In genomic region chr5:114555424-114555823, GRCm38 (mm10) we compare ENCODE assay signal across 19 mouse cellular contexts. TPM values are rescaled to one million over a fixed set of nuclear protein-coding genes. Genes with fewer than 3 reads are reported as not detected.
DNase-seq lines count a peak whose midpoint lies in the region; ATAC-seq and TF ChIP-seq lines count a peak whose summit lies in the region.
"Had no signal": no experiment of that assay in that cellular context is flagged by ENCODE, and none has a peak within 500 bp of the region (broad histone marks: within the 10 kb centered on the region; RNA-seq: fewer than 3 reads in every experiment).

No protein-coding gene starts in this region.

- no peak overlapping the region for H3K4me3 ChIP-seq in forebrain, postnatal 0 days (ENCODE audit: low read depth, low read length)
- no peak overlapping the region for H3K4me3 ChIP-seq in forebrain, embryonic 10.5 days
- H3K4me3 ChIP-seq in layer of hippocampus, adult 2 months, result no peak overlapping the region
- no peak overlapping the region for H3K4me3 ChIP-seq in testis, adult 2 months (ENCODE audit: control insufficient read depth, low read depth, low read length)
- H3K4me3 ChIP-seq: embryonic facial prominence, embryonic 15.5 days; heart, embryonic 12.5 days; midbrain, embryonic 13.5 days; stomach, embryonic 15.5 days had no signal

- 95% methylated on average over 2 of the region's 2 CpGs for WGBS in forebrain, postnatal 0 days
- 93% methylated on average over 2 of the region's 2 CpGs for WGBS in forebrain, embryonic 10.5 days

- TF ChIP-seq POLR2A in testis, adult 2 months (IDR thresholded peaks at IDR 0.05; ENCODE audit: control insufficient read depth, low read depth, low read length), result no peak

- H3K9me3 ChIP-seq in forebrain, postnatal 0 days (ENCODE audit: low read length), result no peaks in the 10 kb centered on the region
- peaks cover 16% of the 10 kb centered on the region for H3K9me3 ChIP-seq in forebrain, embryonic 10.5 days
- H3K9me3 ChIP-seq: stomach, embryonic 15.5 days had no signal

- DNase-seq in forebrain, postnatal 0 days, result no peak
- DNase-seq in forebrain, embryonic 10.5 days (ENCODE audit: extremely low spot score, low spot score), result no peak
- no peak for DNase-seq in layer of hippocampus, adult 2 months (ENCODE audit: low spot score in 2 of 2)
- DNase-seq in layer of hippocampus, postnatal 25 days (ENCODE audit: extremely low spot score in 1 of 2, low spot score in 1 of 2), result no peak
- no peak for DNase-seq in testis, postnatal 10 days (ENCODE audit: low spot score)
- DNase-seq in right cerebral cortex, adult 18-20 months, result no peak
- DNase-seq in layer of hippocampus, adult 8-10 months (ENCODE audit: low spot score in 2 of 2), result no peak
- DNase-seq: cerebellum, postnatal 10 days; gastrocnemius, postnatal 25 days; heart, postnatal 36 days; lung, adult 18-20 months; lung, postnatal 4 days; thymus, postnatal 36 days had no signal

- no peak for ATAC-seq in forebrain, postnatal 0 days
- ATAC-seq: hindbrain, embryonic 16.5 days; midbrain, embryonic 13.5 days had no signal

- peak; percentile 21; the same call in 1 of the 2 replicates for TF ChIP-seq CTCF in forebrain, postnatal 0 days (IDR thresholded peaks at IDR 0.05; ENCODE audit: low read depth)
- TF ChIP-seq CTCF in layer of hippocampus, adult 2 months (conservative IDR thresholded peaks at IDR 0.05), result peak; percentile 57
- TF ChIP-seq CTCF in testis, adult 2 months (IDR thresholded peaks at IDR 0.05; ENCODE audit: control insufficient read depth, insufficient read depth, insufficient replicate concordance, low read depth, low read length), result peak; percentile 56; the same call in 1 of the 2 replicates

- no peak overlapping the region for H3K9ac ChIP-seq in forebrain, postnatal 0 days
- H3K9ac ChIP-seq: embryonic facial prominence, embryonic 15.5 days; heart, embryonic 12.5 days; midbrain, embryonic 13.5 days; stomach, embryonic 15.5 days had no signal

- no peaks in the 10 kb centered on the region for H3K36me3 ChIP-seq in forebrain, postnatal 0 days (ENCODE audit: insufficient read depth)
- no peaks in the 10 kb centered on the region; the same call in 1 of the 2 replicates for H3K36me3 ChIP-seq in forebrain, embryonic 10.5 days (replicated peaks)
- H3K36me3 ChIP-seq in testis, adult 2 months (ENCODE audit: control insufficient read depth, insufficient read depth, low read length), result no peaks in the 10 kb centered on the region
- H3K36me3 ChIP-seq: embryonic facial prominence, embryonic 15.5 days; heart, embryonic 12.5 days; midbrain, embryonic 13.5 days; stomach, embryonic 15.5 days had no signal

- H3K27ac ChIP-seq in forebrain, postnatal 0 days (ENCODE audit: low read depth, low read length), result no peak overlapping the region
- H3K27ac ChIP-seq in forebrain, embryonic 10.5 days, result no peak overlapping the region
- H3K27ac ChIP-seq in layer of hippocampus, adult 2 months, result no peak overlapping the region
- H3K27ac ChIP-seq in testis, adult 2 months (ENCODE audit: control insufficient read depth, insufficient read depth, low read depth, low read length), result no peak overlapping the region
- H3K27ac ChIP-seq: embryonic facial prominence, embryonic 15.5 days; midbrain, embryonic 13.5 days; stomach, embryonic 15.5 days had no signal

- no peaks in the 10 kb centered on the region for H3K4me1 ChIP-seq in forebrain, postnatal 0 days (ENCODE audit: insufficient read depth)
- peaks cover 63% of the 10 kb centered on the region for H3K4me1 ChIP-seq in forebrain, embryonic 10.5 days
- H3K4me1 ChIP-seq in testis, adult 2 months (ENCODE audit: control insufficient read depth, insufficient read depth, low read length), result peaks cover under 1% of the 10 kb centered on the region

- H3K4me2 ChIP-seq in forebrain, postnatal 0 days (ENCODE audit: low read depth), result no peak overlapping the region
- H3K4me2 ChIP-seq: embryonic facial prominence, embryonic 15.5 days; heart, embryonic 12.5 days; midbrain, embryonic 13.5 days; stomach, embryonic 15.5 days had no signal

- H3K27me3 ChIP-seq in forebrain, postnatal 0 days (ENCODE audit: insufficient read depth, low read length), result no peaks in the 10 kb centered on the region
- peaks cover 31% of the 10 kb centered on the region for H3K27me3 ChIP-seq in forebrain, embryonic 10.5 days (ENCODE audit: poor library complexity, severe bottlenecking)
- H3K27me3 ChIP-seq in testis, adult 2 months (ENCODE audit: control insufficient read depth, insufficient read depth, low read length), result no peaks in the 10 kb centered on the region
- H3K27me3 ChIP-seq: embryonic facial prominence, embryonic 15.5 days; heart, embryonic 12.5 days; midbrain, embryonic 13.5 days; stomach, embryonic 15.5 days had no signal

RNA-seq across cellular contexts. Expression of gene Fam222a, which starts 12.4 kb away (rescaled TPM):
- total RNA-seq in forebrain, postnatal 0 days (2014; rRNA removed), result 6.2 and 8.2 TPM in 2 replicates
- polyA plus RNA-seq in forebrain, postnatal 0 days (2015; fragmentation: Nextera tagmentation; extraction: Ambion mirVana), result 2.9 and 3.4 TPM in 2 replicates
- polyA plus RNA-seq in forebrain, embryonic 10.5 days (2016; fragmentation: Nextera tagmentation; extraction: Ambion mirVana), result 3.9 and 4.1 TPM in 2 replicates
- 1 to 10 TPM; 3.5 to 4.1 TPM for total RNA-seq in layer of hippocampus, adult 2 months (2021)
- 1 to 10 TPM; 5.1 to 6.6 TPM for total RNA-seq in layer of hippocampus, postnatal 25 days (2021)
- polyA plus RNA-seq in testis, adult 2 months (2012; rRNA removed), result 22.5 and 23.4 TPM in 2 replicates
- 1 to 10 TPM; 4.9 to 7.2 (median 6.7) TPM for total RNA-seq in layer of hippocampus, adult 8-10 months (2022)
